Mouse (Mus musculus) kidney, adult 11 months (tissue): Measurements from ENCODE around the gene Ndufs2.

ENCODE experiments used
- DNase-seq: peaks from one replicate; pipeline ENCODE4 v3.0.0; 2022

The Ndufs2 gene

DNA sequence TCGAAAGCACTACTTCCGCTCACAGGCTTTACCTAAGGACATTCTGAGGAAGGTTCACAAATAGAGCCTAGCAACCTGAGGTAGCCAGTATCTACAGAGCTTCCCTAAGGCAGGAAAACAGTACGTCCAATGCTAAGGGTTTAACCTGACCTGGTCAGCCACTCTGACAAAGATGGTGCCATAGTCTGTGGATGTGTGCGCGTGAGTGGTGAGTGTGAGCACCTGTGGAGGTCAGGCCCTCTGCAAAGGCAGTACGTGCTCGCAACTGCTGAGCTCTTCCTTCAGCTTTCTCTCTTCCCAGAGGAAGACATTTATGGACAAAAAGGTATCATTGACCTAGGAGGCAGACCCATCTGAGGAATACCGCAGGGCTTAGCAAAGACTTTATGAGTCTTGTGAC is 27.2 kb upstream of the Ndufs2 start:
- peak; percentile 1 for DNase-seq

DNA sequence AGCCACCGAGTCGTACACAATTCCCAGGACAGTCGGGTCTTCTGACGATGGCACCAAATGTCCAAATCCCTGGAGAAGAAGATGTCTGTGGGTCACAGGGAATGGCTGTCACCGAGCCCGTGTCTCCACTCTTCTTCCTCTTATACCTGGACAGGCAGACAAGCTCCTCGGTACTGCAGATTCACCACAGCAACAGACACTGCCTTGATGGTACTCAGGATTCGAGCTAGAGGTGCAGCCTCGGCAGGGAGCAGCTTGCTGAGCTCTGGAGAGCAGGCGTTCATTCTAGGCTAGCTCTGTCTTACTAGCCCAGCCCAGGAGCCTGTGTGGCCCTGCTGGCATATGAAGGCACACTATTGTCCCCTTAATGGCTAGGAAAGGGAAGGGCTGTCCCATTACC is 26.5 kb upstream of the Ndufs2 start:
- DNase-seq = no peak

DNA sequence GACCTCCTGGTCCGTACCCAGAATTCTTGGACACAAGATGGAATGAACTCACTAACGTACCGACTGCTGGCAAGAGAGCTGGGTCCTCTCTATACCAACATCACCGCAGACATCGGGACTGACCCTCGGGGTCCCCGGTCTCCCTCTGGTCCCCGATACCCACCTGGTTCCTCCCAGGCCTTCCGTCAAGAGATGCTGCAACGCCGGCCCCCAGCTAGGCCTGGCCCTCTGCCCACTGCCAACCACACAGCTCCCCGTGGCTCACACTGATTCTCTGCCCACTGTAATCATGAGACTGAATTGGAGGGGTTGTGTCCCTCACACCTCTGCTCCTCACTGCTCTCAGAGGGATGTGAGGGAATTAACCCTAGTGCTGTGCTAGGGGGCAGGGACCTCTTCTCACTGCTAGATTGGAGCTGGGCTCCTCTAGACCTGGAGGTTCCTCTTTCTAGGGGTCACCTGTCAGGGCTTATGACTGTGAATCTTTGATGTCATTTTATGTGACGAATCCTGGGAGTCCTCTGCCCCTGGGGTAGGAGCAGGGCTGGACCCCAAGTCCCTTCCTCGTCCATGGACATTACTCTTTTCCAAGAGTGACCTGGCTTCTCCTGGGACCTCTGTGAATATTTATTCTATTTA is 25.0 kb upstream of the Ndufs2 start:
- DNase-seq = no peak

DNA sequence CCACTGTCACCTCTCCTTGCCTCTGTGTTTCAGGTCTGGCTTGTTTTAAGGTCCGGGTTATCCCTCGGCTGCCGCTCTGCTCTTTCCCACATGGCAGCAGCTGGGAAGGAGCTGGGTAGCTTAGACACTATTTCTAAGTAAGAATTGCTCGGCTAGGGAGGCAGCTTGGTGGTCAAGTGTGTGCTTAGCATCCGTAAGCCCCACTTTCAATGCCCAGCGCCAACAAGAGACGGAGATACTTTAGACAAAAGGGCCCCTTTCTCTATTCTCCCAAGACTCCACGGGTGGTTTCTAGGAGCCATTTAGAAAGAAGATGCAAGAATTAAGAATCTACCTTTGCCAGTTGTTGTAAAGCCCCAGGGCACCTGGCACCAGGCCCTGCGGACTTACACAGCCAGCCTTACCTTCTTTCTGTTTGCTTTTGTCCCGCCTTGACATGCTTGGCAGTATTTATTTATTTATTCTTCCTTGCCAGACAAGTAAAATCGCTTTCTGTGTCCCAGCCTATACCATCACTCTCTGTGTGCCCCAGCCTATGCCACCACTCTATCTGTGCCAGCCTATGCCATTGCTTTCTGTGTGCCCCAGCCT is 24.1 kb upstream of the Ndufs2 start:
- DNase-seq = no peak

DNA sequence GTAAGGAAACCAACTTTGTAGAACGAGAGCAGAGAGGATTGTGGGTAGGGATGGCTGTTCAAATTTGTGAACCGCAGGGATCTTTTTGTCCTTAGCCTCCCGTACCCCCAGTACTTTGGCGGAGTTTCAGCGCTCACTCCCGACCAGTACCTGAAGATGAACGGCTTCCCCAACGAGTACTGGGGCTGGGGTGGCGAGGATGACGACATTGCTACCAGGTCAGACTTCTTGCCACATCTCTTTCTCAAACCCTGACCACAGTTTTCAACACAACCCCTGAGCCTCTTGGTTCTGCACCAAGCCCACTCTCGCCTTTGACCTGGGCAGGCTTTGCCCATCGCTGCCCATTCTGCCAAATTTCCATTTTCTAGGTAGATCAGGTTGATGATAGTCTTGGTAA is 23.0 kb upstream of the Ndufs2 start:
- no peak for DNase-seq

DNA sequence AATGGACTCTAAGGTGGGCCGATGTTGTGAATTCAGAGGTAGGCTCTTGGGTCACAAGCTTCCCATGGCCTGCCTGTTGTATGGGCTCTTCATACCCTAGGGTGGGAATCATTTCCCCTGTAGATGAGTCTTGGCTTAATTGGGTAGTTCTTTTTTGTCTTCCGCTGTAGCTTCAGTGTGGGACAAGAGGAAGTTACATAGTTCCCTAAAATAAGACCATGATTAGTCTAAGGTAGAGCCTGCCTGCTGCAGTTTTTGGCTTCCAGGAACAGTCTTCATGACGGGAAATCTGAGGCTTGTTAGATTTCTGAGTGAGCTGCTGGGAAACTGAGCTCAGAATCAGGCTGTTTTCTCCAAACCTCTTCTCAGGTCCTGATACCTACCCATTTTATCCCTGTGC is 20.9 kb upstream of the Ndufs2 start:
- DNase-seq = no peak

DNA sequence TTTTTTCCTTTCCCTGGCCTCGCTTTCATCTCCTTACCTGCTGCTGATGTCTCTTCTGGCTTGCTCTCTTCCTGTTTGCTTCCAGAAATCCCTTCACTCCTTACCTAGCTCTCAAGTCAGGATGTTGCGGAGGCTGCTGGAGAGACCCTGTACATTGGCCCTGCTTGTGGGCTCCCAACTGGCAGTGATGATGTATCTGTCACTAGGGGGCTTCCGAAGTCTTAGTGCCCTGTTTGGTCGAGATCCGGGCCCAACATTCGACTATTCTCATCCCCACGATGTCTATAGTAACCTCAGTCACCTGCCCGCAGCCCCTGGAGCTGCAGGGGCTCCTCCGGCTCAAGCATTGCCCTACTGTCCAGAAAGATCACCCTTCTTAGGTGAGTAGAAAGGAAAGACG is 20.4 kb upstream of the Ndufs2 start:
- DNase-seq = no peak

DNA sequence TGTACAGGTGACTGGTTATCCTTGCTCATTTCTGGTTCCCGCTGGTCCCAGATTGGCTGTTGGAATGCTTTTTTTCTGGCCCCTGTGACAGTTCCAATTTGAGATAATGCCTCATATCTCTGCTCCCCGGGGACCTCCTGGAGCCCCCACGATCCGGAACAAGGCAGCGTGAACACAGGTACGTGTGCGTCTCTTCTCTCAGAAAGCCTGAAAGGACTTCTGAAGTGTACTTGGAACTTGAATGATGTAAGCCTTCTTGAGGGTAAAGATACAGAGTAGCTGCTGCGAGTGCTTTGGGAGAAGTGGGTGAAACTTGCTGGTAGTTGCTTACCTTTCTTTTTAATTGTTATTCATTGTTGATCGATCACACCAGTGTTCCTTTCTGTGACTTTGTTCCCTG is 20.0 kb upstream of the Ndufs2 start:
- no peak for DNase-seq

DNA sequence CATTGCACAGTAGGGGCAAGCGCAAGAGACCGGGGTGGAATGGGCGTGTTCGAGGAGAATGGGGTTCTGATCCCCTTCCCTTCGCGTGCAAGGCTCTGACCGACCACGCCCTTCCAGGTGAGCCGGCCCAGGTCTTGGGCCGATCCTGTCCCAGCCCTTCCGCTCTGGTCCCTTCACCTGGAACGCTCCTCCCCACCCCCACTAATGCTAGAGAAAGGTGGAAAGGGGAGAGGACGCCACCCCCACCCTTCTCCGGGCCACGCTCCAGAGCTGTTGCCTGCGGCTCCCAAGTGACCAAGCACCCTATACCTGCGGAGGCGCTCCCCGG is 19.3 kb upstream of the Ndufs2 start:
- DNase-seq = peak; percentile 80

DNA sequence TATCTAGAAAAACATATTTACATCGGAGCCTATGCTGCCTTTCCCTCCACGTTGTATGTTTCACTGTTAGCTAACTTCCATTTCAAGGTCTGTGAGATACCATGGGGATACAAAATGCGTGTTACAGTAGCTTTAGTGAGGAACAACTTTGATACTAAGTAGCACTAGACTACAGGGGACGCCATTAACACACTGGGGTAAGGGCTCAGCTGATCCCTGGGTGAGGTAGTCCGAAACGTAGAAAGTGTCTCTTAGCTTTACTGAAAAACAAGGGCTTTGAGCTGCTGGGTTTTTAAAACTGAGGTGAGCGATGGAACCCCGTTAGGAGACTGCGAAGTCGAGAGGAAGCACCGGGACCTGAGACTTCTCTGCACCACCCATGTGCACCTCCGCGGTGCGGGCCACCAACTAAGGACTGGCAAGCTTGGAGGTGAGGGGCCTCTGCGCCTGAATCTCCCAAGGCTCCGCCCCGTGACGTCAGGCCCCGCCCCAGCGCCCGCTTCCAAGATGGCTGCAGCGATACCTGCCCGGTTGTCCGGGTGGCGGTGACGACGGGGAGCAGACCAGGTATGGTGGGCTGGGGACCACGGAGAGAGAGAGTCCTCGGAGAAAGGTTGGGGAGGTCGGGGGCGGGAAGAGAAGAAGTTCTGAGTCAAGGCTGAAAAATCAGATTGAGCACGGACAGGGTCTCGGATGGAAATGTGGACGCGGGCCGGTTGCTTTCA is 18.8 kb upstream of the Ndufs2 start, which contains the start of gene B4galt3:
TSS of gene B4galt3 (plus strand) at position 481 of the 725 bp plus-strand sequence.
- DNase-seq = peak; percentile 94

DNA sequence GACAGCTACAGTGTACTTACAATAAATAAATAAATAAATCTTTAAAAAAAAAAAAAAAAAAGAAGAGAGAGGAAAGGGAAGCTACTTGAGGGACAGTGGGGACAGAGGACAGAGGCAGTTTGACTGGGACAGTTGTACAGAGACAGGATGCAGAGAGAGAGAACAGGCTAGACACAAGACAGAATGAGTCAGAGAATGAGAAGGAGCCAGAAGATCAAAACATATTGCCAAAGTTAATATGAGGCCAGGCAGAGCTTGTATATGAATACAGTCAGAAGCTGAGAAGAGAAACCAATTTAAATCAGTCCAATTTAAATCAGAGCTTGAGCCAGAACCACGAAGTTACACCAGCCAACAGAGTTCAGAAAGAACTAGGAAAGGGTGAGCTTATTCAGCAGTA is 17.2 kb upstream of the Ndufs2 start:
- no peak for DNase-seq

DNA sequence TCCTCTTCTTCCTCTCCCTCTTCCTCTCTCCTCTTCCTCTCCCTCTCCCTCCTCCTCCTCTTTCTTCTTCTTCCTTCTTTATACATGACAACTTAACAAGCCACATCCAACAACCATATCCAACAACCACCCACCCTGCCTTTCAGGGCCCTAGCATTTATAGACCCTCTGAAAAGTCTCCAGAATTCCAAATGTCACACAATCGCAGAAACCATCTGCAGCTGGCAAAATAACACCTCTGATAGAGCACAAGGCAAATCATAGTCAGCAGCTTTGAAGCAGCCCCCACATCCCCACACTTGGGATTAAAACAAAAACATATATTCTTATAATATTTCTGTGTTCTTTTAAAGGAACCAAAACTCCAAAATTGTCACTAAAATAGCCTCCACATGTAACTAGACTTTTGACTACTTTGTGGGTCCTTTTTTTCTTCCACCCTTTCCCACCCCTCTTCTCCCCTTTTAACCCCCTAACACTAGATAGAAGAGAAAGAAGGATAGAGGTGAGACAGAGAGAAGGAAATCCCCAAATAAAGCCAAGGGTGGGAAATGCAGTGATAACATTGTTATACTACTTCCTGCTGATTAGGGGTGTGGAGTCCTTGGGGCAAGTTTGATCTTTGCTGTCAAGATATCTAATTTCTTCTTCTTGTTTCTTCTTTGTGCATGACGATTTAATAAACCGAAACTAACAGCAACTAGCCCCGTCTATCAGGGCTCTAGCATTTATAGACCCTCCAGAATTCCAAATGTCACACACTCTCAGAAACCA is 15.0 kb upstream of the Ndufs2 start:
- DNase-seq = no peak

DNA sequence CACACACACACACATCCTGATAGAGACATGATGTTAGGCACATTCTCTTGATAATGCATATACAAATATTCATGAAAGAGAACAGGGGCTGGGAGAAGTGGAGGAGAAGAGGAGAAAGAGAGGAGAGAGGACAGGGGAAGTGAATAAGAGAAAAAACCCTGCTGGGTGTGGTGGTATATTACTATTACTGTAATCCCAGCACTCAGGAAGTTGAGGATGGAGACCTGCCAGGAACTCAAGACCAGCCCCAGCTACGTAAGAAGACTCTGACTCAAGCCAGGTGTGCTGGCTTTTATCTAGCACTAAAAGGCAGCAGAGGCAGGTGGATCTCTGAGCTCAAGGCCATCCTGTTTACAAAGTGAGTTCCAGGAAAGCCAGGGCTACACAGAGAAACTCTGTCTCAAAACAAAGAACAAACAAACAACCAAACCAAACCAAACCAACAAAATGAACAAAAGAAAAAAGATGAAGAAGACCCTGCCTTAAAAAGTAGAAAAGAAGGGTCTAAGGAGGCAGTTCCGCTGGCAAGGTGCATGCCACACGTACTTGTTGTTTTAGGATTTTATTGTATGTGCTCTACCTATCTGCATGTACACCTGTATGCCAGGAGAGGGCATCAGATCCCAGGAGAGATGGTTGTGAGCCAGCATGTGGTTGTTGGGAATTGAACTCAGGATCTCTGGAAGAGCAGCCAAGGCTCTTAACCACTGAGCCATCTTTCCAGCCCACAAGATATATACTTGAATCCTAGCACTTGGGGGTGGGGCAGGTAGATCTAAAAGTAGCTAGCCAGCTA is 12.7 kb upstream of the Ndufs2 start:
- DNase-seq = no peak

DNA sequence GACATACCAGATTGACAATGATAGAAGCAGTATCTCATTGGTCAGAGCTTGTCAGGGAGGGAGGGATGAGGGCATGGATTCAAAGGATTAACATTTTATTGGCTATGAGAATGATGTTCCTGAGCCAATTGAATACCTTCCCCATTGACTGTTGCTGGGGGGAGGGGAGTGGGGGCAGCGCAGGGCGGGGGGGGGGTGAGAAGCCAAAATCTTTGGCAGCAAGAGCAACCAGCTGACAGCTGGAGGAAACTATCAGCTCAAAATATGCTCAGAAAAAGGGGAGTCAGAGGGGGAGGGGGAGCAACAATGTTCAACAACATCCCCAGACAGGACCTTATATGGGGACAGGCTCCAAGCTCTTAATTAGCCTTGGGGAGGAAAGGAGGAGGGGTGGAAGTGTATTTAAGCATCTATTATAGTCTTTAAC is 12.0 kb upstream of the Ndufs2 start:
- DNase-seq = no peak

DNA sequence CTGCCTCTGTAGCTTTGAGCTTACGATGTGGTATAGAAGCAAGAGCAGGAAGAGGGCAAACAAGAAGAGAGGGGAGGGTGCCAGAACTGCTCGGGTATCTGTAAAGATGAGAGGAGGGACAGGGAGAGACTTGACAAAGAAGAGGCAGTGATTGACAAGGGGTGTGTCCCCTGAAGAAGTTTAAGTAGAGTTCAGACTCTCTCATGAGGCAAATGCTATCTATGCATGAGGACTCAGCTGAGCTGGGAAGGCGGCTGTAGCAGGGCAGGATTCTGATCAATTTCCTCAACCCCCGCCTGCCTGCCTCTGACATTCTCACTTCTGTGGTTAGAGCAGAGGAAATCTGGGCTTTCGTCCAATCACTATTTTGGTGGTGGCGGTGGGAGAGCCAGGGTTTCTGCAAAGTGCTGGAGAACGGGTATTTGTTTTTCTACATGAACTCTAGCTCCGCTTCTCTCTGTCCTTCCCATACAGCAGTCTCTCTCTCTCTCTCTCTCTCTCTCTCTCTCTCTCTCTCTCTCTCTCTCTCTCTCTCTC is 11.5 kb upstream of the Ndufs2 start:
- DNase-seq = peak; percentile 57

DNA sequence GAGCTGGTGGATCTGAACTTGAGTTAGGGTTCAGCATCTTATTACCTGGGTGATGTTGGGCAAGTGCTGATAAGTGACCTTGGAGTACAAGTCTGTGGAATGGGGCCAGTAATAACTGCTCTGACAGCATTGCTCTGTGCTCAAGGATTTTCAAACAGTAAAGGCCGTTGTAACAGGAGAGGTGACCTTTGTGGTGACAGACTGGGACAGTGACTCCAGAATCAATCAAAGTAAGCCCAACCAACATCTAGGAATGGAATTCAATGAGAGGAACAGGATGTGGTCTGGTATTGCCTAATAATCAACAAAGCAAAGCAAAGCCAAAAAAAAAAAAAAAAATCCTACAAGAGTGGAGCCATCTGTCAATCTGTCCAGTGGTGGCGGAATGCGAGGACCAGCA is 9.1 kb upstream of the Ndufs2 start:
- no peak for DNase-seq

DNA sequence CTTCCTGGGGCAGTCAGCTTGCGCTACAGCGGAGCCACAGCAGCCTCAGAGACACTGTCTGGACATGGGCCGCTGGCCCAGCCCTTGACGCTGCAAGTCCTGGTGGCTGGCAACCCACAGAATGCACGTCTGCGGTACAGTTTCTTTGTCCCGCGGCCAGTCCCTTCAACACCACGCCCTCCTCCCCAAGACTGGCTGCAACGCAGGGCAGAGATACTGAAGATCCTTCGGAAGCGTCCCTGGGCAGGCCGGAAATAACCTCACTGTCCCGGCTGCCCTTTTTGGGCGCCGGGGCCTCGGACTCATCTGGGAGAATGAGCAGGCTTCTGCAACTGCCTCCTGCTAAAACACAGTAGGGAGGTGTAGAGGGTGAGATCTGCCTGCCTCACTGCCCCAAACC is 7.7 kb upstream of the Ndufs2 start:
- no peak for DNase-seq

DNA sequence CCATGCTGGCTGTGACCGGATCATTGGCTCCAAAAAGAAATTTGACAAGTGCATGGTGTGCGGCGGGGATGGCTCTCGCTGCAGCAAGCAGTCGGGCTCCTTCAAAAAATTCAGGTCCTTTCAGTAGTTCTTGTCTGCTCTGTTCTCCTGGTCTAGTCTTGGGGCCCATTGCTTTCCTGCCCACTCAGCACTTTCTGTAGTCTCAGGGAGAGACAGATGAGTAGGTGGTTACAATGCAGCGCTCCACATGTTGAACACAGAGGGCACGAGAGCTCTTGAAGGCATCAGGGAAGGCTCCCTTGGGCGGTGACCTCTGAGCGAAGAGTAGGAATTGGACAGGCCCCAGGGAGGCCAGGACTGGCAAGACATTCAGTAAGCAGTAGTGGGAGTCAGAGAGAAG is 6.6 kb upstream of the Ndufs2 start:
- no peak for DNase-seq

DNA sequence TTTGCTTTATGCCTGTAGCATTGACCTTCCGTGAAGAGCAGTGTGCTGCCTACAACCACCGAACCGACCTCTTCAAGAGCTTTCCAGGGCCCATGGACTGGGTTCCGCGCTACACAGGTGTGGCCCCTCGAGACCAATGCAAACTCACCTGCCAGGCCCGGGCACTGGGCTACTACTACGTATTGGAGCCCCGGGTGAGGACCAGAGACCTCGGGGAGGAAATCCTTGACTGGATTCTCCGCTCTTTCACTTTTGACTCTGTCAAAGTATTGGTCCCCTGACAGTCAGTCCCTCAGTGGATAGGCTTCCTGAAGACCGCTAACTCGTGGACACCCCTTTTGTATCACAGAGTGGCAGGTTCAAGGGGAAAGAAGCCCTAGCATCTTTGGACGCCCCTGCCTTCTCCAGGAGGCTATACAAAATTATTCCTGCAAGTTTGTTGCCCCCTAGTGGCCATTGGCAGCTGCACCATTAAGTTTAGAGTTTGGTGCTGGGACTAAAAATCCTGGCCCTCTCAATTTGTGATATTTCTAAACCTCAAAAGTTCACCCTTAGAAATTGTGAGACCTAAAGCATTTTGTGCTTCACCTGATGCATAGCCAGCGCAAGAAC is 5.9 kb upstream of the Ndufs2 start:
- DNase-seq = peak; percentile 57

DNA sequence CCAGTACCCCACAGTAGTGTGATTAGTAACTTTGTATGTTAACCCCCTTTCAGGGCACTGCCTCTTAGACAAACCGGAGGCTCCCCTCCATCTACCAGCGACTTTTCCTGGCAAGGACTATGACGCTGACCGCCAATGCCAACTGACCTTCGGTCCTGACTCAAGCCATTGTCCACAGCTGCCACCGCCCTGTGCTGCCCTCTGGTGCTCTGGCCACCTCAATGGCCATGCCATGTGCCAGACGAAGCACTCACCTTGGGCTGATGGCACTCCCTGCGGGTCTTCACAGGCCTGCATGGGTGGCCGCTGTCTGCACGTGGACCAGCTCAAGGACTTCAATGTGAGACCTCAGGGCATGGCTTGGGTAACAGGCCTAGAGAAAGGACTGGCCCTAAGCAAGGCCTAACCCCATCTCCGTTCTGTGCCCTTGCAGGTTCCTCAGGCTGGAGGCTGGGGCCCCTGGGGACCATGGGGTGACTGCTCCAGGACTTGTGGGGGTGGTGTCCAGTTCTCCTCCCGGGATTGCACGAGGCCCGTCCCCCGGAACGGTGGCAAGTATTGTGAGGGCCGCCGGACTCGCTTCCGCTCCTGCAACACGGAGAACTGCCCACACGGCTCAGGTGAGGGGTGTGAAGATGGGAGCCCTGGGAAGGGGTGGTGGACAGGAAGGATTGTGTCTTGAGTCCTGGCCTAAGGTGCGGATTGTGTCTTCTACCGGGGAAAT is 5.1 kb upstream of the Ndufs2 start:
- DNase-seq = peak; percentile 63

DNA sequence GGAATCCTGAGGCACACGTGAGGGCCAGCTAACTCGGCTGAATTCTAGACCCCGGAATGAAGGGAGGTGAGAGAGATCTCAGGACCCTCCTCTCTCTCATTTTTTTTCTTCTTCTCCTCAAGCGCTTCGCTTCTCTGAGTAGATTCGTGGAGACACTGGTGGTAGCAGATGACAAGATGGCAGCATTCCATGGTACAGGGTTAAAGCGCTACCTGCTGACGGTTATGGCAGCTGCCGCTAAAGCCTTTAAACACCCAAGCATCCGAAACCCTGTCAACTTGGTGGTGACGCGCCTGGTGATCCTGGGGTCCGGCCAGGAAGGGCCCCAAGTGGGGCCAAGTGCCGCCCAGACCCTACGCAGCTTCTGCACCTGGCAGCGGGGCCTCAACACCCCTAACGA is 1.2 kb upstream of the Ndufs2 start:
- DNase-seq = no peak
